Mouse (Mus musculus) spleen, adult 2 months (tissue): ENCODE measurements around the gene Lpcat3. TPM values are rescaled to one million over a fixed set of nuclear protein-coding genes. Genes with fewer than 3 reads are reported as not detected.

ENCODE experiments used
- DNase-seq, 2 experiments: peaks; one replicate each; pipeline versions ENCODE4 v3.0.0 to v3.0.0-alpha.2; 2012 to 2021; ENCODE audit warnings: low spot score in 2 of 2, low read depth in 1 of 2
- H3K27ac ChIP-seq: fragments of 200-500 bp; 2 replicates; pipeline ENCODE4 v1.5.1; 2012; ENCODE audit warnings: low read length, inconsistent platforms; ENCODE audit not compliant: insufficient read depth
- H3K27me3 ChIP-seq: fragments of 200-500 bp; 2 replicates; pipeline ENCODE4 v1.6.1; 2012; ENCODE audit warnings: mild to moderate bottlenecking, moderate library complexity, low read length, inconsistent platforms; ENCODE audit not compliant: control insufficient read depth, insufficient read depth
- H3K36me3 ChIP-seq: fragments of 200-500 bp; 2 replicates; pipeline ENCODE4 v1.6.1; 2012; ENCODE audit warnings: mild to moderate bottlenecking, low read length, inconsistent platforms; ENCODE audit not compliant: control insufficient read depth, insufficient read depth
- H3K4me1 ChIP-seq: fragments of 200-500 bp; 2 replicates; pipeline ENCODE4 v1.6.1; 2011; ENCODE audit warnings: inconsistent platforms; ENCODE audit not compliant: control insufficient read depth, insufficient read depth, insufficient read length
- H3K4me3 ChIP-seq: fragments of 200-500 bp; 2 replicates; pipeline ENCODE4 v1.5.1; 2011; ENCODE audit warnings: mild to moderate bottlenecking, inconsistent platforms; ENCODE audit not compliant: insufficient read depth, insufficient read length; ENCODE audit errors: extremely low read depth
- CTCF ChIP-seq: fragments of 200-500 bp; IDR thresholded peaks from 2 replicates; pipeline ENCODE4 v1.5.1; 2011; ENCODE audit warnings: mild to moderate bottlenecking, inconsistent platforms; ENCODE audit not compliant: insufficient read depth, insufficient read length, insufficient replicate concordance; ENCODE audit errors: extremely low read depth
- POLR2A ChIP-seq: fragments of 200-500 bp; IDR thresholded peaks from 2 replicates; pipeline ENCODE4 v1.6.1; 2011; ENCODE audit warnings: low read depth, low read length, inconsistent platforms
- WGBS: fragments of 180-500 bp; shearing (Covaris S2); methylation state at CpG from one replicate; pipeline ENCODE4 v1.1.7; 2018; 5-methylcytosine and 5-hydroxymethylcytosine counted together
- polyA plus RNA-seq: library from polyadenylated mRNA; depleted of rRNA; stranded (reverse); fragments of >200 nt; gene quantifications from 2 replicates; pipeline ENCODE4 v1.2.3, GENCODE M21; 2012

The Lpcat3 gene
- polyA plus RNA-seq, 1 experiment: 65.1 TPM

DNA sequence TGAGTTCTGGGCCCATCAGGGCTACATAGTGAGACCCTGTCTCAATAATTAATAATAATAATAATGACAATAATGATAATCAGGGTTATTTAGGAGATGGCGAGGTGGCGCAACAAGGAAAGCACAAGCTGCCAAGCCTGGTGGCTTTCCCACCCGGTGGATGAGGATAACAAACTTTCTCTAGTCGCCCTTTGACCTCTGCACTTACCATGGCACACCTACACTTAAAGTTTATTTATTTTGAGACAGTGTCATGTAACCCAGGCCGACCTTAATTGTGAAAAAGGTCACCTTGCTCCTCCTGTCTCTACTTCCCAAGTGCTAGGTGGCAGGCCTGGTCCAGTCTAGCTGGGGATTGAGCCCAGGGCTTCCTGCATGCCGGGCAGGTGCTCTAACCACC lies 35.9 kb downstream of the Lpcat3 start:
- WGBS: 93% methylated on average over 6 of the region's 6 CpGs
- TF ChIP-seq CTCF (no peak), POLR2A (no peak)
- H3K27me3 ChIP-seq: no peaks in the 10 kb centered on the region
- DNase-seq: no peak
- peaks cover 9% of the 10 kb centered on the region for H3K36me3 ChIP-seq
- H3K4me3 ChIP-seq: no peak overlapping the region
- H3K27ac ChIP-seq: no peak overlapping the region
- no peaks in the 10 kb centered on the region; the same call in 1 of the 2 replicates for H3K4me1 ChIP-seq

DNA sequence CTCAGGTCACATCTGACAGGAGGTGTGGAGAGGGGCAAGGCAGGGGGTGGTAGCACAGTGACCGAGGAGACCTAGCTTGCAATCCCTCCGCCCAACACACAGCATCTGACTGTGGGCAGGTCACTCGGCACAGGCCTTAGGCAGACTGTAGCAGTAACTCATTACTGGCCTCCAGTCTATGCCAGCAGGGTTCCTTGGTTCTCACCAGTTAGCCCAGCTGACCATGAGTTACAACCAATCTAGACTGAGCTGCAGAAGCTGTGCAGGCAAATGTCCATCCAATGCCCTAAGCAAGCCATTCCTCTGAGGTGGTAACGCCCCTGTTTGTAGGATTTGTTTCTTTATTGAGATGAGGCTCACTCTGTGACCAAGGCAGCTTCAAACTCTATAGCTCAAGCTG lies 36.5 kb downstream of the Lpcat3 start:
- H3K27ac ChIP-seq: no peak overlapping the region
- no peaks in the 10 kb centered on the region; the same call in 1 of the 2 replicates for H3K4me1 ChIP-seq
- TF ChIP-seq POLR2A (no peak), CTCF (no peak)
- DNase-seq: no peak
- H3K36me3 ChIP-seq: peaks cover 13% of the 10 kb centered on the region
- WGBS: 91% methylated on average over 4 of the region's 4 CpGs
- H3K4me3 ChIP-seq: no peak overlapping the region
- no peaks in the 10 kb centered on the region for H3K27me3 ChIP-seq

DNA sequence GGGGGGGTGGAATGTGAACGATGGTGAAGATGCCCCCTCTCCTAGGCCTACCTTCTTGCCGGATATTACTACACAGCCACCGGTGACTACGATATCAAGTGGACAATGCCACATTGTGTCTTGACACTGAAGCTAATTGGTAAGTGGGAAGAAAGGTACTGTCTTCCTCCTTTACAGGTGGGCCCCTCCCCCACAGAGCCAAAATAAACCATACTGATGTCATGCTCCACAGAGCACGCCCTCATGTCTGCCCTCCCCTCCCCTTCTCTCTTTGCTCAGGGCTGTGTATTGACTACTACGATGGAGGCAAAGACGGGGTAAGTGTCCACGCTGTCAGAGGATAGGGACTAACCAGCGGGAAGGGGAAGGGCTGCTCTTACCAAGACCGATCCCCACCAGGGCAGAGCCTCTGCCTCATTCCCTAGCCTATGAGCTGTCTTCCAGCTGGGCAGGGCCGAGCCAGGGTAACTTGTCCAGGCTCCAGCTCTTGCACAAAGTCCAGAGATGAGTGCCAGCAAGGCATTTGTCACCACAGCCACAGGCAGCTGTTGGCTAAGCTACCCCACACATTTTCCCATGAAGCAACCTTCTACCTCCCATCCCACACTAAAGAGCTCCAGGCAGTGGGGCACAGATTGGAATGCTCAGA lies 37.3 kb downstream of the Lpcat3 start:
- no peak for DNase-seq
- Histone ChIP-seq H3K4me1 (no peaks in the 10 kb centered on the region; the same call in 1 of the 2 replicates), H3K27ac (no peak overlapping the region), H3K36me3 (peaks cover 19% of the 10 kb centered on the region), H3K27me3 (no peaks in the 10 kb centered on the region), H3K4me3 (no peak overlapping the region)
- 87% methylated on average over 11 of the region's 11 CpGs for WGBS
- TF ChIP-seq CTCF: no peak
- TF ChIP-seq POLR2A: no peak

DNA sequence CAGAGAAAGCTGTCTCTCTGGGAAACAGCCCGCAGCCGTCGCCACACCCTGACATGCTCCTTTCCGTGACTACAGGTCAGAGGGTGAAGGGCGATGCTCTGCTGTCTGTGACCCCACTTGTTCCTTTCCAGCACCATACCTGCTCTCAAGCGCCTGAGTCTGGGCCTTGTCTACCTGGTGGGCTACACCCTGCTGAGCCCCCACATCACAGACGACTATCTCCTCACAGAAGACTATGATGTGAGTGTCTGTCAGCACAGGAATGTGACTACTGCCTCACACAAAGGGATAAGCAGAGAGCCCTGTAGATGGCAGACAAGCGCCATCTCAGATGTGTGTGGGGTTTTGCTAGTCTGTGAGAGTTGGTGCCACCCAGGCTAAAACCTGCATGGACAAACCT lies 38.5 kb downstream of the Lpcat3 start:
- TF ChIP-seq POLR2A (no peak), CTCF (peak; percentile 15; the same call in 1 of the 2 replicates)
- no peaks in the 10 kb centered on the region for H3K27me3 ChIP-seq
- 95% methylated on average over 8 of the region's 8 CpGs for WGBS
- no peak overlapping the region for H3K27ac ChIP-seq
- H3K4me1 ChIP-seq: no peaks in the 10 kb centered on the region; the same call in 1 of the 2 replicates
- H3K36me3 ChIP-seq: peaks cover 22% of the 10 kb centered on the region
- DNase-seq: peak in 1 of 2 experiments; percentile 50
- H3K4me3 ChIP-seq: no peak overlapping the region

DNA sequence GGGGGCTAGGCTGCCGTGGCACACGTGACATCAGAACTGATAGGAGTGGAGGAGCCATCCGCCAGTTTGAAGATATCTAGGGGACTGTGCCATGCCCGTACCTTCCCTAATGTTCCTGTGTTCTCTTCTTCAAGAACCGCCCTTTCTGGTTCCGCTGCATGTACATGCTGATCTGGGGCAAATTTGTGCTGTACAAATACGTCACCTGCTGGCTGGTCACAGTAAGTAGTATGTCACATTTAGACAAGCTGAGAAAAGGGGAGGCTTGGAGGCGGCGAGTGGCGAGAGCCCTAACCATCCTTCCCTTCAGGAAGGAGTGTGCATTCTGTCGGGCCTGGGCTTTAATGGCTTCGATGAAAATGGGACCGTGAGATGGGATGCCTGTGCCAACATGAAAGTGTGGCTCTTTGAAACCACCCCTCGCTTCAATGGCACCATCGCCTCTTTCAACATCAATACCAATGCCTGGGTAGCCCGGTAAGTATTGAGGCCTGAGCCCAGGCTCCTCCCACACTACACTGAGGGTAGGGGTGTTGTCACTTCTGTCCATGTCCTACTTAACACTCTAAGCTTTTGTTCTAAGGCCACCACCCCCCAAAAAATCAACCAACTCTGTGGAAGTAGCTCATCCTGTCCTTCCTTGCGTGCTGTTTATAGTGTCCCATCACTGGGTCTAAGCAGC lies 39.4 kb downstream of the Lpcat3 start:
- Histone ChIP-seq H3K36me3 (peaks cover 22% of the 10 kb centered on the region), H3K4me3 (no peak overlapping the region), H3K27me3 (no peaks in the 10 kb centered on the region), H3K4me1 (no peaks in the 10 kb centered on the region; the same call in 1 of the 2 replicates), H3K27ac (no peak overlapping the region)
- TF ChIP-seq POLR2A (no peak), CTCF (no peak)
- no peak for DNase-seq
- 91% methylated on average over 17 of the region's 17 CpGs for WGBS

DNA sequence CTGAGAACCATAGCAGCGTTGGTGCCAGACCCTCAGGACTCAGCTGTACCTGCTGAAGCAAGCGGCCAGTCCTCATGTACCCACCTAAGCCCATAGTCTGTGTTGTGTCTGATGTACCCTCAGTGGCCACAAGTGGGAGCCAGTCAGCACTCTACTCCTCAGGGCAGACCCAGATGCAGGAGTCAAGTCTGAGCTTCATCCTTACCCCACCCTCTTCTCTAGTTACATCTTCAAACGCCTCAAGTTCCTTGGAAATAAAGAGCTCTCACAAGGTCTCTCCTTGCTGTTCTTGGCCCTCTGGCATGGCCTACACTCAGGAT lies 39.9 kb downstream of the Lpcat3 start:
- H3K4me1 ChIP-seq: no peaks in the 10 kb centered on the region; the same call in 1 of the 2 replicates
- peak; percentile 71; the same call in 1 of the 2 replicates for TF ChIP-seq CTCF
- TF ChIP-seq POLR2A: no peak
- no peak overlapping the region for H3K4me3 ChIP-seq
- peaks cover 22% of the 10 kb centered on the region for H3K36me3 ChIP-seq
- WGBS: 54% methylated on average over 3 of the region's 3 CpGs
- DNase-seq: peak; percentile 51 to 79
- H3K27ac ChIP-seq: no peak overlapping the region
- no peaks in the 10 kb centered on the region for H3K27me3 ChIP-seq

DNA sequence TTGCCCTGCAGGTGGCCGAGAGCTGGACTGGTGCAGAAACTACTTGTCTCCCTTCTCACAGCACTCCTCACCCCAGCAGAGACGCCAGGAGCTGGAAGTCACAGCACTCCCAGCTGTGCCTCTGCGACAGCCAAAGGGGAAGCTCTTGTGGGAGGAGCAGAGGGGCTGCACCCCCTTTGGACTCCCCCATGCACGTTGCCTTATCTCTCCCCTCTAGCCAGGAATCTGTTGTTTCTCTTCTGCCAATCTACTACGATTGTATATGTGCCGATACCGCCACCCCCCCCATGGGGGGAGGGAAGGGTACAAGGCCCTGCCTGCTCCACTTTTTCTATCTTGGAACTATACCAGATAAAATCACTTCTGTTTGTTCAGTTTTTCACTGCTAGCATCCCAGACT lies 41.0 kb downstream of the Lpcat3 start:
- Histone ChIP-seq H3K27me3 (no peaks in the 10 kb centered on the region), H3K4me3 (no peak overlapping the region), H3K36me3 (peaks cover 21% of the 10 kb centered on the region), H3K27ac (no peak overlapping the region), H3K4me1 (no peaks in the 10 kb centered on the region; the same call in 1 of the 2 replicates)
- no peak for TF ChIP-seq POLR2A
- TF ChIP-seq CTCF: no peak
- DNase-seq: no peak
- WGBS: 77% methylated on average over 7 of the region's 7 CpGs
